Mouse (Mus musculus): ENCODE results near the gene Camsap3.
"Not testable (repeated sequence)": the region's sequence is repeated elsewhere in the genome, so short reads cannot be mapped to it uniquely, and the experiment has no call there.

Camsap3 gene

GRCm38 (mm10) chr8:3586993-3587390, at the start of gene Camsap3:
Gene Camsap3 (plus strand): TSS chr8:3587293.
- no peak for DNase-seq

- DNase-seq, result no peak
Observed at GRCm38 (mm10) chr8:3537666-3538065, 49.4 kb upstream of the Camsap3 start.

- DNase-seq, result no peak
Observed at GRCm38 (mm10) chr8:3539146-3539545, 47.9 kb upstream of the Camsap3 start.

GRCm38 (mm10) chr8:3540076-3540475, 47.0 kb upstream of the Camsap3 start:
- DNase-seq, result no peak

GRCm38 (mm10) chr8:3546511-3546910, 40.6 kb upstream of the Camsap3 start:
- no peak for DNase-seq

GRCm38 (mm10) chr8:3552240-3552639, 34.9 kb upstream of the Camsap3 start:
- no peak for DNase-seq

GRCm38 (mm10) chr8:3556114-3556513, 31.0 kb upstream of the Camsap3 start:
- no peak for DNase-seq

GRCm38 (mm10) chr8:3567641-3568371, 19.3 kb upstream of the Camsap3 start, which contains the start of gene C330021F23Rik:
Gene C330021F23Rik (plus strand): TSS chr8:3567990.
- DNase-seq, result no peak

GRCm38 (mm10) chr8:3568378-3568777, 18.7 kb upstream of the Camsap3 start:
- DNase-seq, result no peak

GRCm38 (mm10) chr8:3569784-3570183, 17.3 kb upstream of the Camsap3 start:
- no peak for DNase-seq

GRCm38 (mm10) chr8:3574546-3574945, 12.5 kb upstream of the Camsap3 start:
- no peak for DNase-seq

GRCm38 (mm10) chr8:3576211-3576960, 10.7 kb upstream of the Camsap3 start:
- DNase-seq, result no peak

- DNase-seq, result no peak
Observed at GRCm38 (mm10) chr8:3579390-3580364, 7.4 kb upstream of the Camsap3 start.

- DNase-seq, result not testable (repeated sequence)
Observed at GRCm38 (mm10) chr8:3581961-3582360, 5.1 kb upstream of the Camsap3 start.

GRCm38 (mm10) chr8:3586452-3586851, 641 bp upstream of the Camsap3 start:
- no peak for DNase-seq

- DNase-seq, result peak; percentile 71
Observed at GRCm38 (mm10) chr8:3587391-3588257, 531 bp downstream of the Camsap3 start.

- DNase-seq, result no peak
Observed at GRCm38 (mm10) chr8:3588258-3588633, 1.2 kb downstream of the Camsap3 start.

- no peak for DNase-seq
Observed at GRCm38 (mm10) chr8:3593470-3593869, 6.4 kb downstream of the Camsap3 start.

GRCm38 (mm10) chr8:3594466-3594865, 7.4 kb downstream of the Camsap3 start:
- DNase-seq, result no peak

- no peak for DNase-seq
Observed at GRCm38 (mm10) chr8:3598054-3598453, 11.0 kb downstream of the Camsap3 start.

GRCm38 (mm10) chr8:3599219-3599618, 12.1 kb downstream of the Camsap3 start:
- no peak for DNase-seq

GRCm38 (mm10) chr8:3600401-3600800, 13.3 kb downstream of the Camsap3 start:
- DNase-seq, result no peak
